Mouse (Mus musculus): Measurements from ENCODE around the gene Chuk.

DNA sequence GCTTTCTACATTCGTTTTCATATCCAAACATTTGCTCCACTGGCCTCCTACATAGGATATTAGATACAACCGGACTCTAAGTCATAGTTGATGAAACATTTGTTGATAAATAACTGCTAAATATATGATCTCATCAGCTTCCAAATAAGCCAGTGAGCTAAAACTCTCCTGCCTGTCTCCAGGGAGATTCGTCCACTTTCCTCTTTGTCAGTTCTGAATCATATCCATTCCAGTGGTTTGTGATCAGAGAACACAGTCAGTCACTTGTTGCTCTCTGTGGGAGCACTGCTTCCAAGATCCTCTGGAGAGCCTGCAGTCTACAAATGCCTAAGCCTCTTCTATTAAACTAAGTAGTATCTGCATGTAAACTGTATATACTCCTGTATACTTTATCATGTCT lies 47.1 kb downstream of the Chuk start:
- TF ChIP-seq GATA1 (IDR thresholded peaks at IDR 0.05; ENCODE audit: low read length) (no peak), TAL1 (IDR thresholded peaks at IDR 0.05; ENCODE audit: low read length) (no peak)
